Mouse (Mus musculus) stomach, postnatal 0 days (tissue): ENCODE results near the gene Tmem236.

ENCODE experiments used
- CTCF ChIP-seq: IDR thresholded peaks from 2 replicates; pipeline ENCODE4 v1.5.1; 2016; ENCODE audit warnings: antibody characterized with exemption, low read depth, mild to moderate bottlenecking, moderate library complexity
- EP300 ChIP-seq: optimal IDR thresholded peaks from 2 replicates; pipeline ENCODE3; 2016; ENCODE audit warnings: antibody characterized with exemption

DNA sequence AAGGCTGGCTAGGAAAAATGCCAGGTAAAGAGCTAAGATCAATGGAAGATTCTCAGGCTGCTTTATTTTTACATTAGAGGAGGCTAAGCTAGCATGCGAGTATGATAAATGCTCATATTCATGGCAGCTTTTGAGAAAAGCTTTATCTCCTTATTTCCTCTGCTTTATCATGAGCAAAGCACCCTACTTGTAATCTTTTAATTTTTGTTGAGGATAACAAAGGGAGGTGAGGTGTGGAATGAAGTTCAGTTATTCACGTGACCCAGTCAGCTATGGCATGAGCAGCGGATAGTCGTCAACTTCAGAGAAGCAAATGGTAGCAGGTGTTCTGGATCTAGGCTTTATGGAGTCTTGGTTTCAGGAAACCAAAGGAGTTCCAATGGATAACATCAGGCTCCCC, 62.6 kb downstream of the Tmem236 start:
- TF ChIP-seq CTCF, result no peak
- TF ChIP-seq EP300, result no peak
